Mouse (Mus musculus): ENCODE measurements around the gene Kcnj11. TPM values are rescaled to one million over a fixed set of nuclear protein-coding genes. Genes with fewer than 3 reads are reported as not detected.

Gene Kcnj11
- polyA plus RNA-seq, 1 experiment from 2014 or later = 1.4 TPM

DNA sequence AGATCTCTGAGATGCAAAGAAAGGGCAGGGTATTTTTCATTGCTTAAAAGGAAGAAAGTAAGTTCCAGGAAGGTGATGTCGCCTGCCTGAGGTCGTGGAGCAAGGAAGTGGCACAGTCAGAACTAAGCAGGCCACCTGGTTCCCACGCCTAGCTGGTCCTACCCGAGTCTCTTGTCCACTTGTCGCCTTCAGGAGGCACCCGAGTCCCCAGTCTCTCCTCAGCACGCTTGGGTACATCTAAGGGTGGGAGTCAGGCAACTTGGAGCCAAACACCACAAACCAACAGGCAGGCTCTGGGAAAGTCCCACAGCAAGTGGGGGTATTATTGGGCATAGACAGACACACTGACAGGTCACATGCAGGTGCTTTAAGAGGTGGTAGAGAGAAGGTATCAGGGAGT lies 30.2 kb upstream of the Kcnj11 start:
- no peaks in the 10 kb centered on the region for H3K9me3 ChIP-seq (replicated peaks; ENCODE audit: control insufficient read depth, low read length)
- H3K27ac ChIP-seq (ENCODE audit: low read length) = peak overlapping the region; percentile 94
- H3K9ac ChIP-seq (ENCODE audit: low read length) = peak overlapping the region; percentile 49
- no peaks in the 10 kb centered on the region for H3K36me3 ChIP-seq (ENCODE audit: control insufficient read depth, insufficient read depth, low read length)
- WGBS = 60% methylated on average over 7 of the region's 7 CpGs
- H3K4me1 ChIP-seq (ENCODE audit: control insufficient read depth, insufficient read depth, low read length) = peaks cover 24% of the 10 kb centered on the region
- H3K27me3 ChIP-seq (ENCODE audit: control insufficient read depth, insufficient read depth, low read length) = peaks cover 3% of the 10 kb centered on the region
- no peak overlapping the region for H3K4me2 ChIP-seq (ENCODE audit: low read depth, low read length)
- ATAC-seq (ENCODE audit: insufficient read depth, low FRiP score) = peak; percentile 49; the same call in 1 of the 2 replicates
- no peak overlapping the region for H3K4me3 ChIP-seq (replicated peaks; ENCODE audit: low read length)

DNA sequence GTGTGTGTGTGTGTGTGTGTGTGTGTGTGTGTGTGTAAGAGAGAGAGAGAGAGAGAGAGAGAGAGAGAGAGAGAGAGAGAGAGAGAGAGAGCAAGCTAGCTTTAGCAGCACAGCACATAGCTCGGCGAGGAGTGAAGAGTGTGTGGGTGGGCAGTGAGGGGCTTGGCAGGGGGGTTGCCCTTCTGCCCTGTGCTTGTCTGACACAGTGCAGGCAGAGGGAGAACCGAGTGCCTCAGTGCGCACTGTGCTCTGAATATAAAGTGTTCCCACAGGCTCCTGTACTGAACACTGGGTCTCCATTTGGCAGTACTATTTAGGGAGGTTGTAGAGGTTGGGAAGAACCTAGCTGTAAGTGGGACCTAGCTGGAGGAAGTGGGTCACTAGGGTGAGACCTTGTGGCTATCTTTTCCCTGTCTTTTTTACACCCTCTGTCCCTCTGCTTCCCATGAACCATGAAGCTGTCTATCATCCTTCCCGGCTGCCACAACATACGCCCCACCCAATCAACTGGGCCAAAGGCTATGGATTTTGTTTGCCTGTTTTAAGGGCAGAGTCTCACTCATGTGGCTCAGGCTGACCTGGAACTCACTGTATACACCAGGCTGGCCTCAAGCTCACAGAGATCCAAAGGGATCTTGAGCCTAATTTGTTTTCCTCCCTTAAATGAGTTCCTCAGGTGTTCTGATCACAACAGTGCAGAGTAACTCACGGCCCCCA lies 29.1 kb upstream of the Kcnj11 start:
- Histone ChIP-seq H3K36me3 (ENCODE audit: control insufficient read depth, insufficient read depth, low read length) (no peaks in the 10 kb centered on the region), H3K4me3 (replicated peaks; ENCODE audit: low read length) (no peak overlapping the region), H3K4me1 (ENCODE audit: control insufficient read depth, insufficient read depth, low read length) (peaks cover 24% of the 10 kb centered on the region), H3K9me3 (replicated peaks; ENCODE audit: control insufficient read depth, low read length) (no peaks in the 10 kb centered on the region), H3K27me3 (ENCODE audit: control insufficient read depth, insufficient read depth, low read length) (peaks cover 3% of the 10 kb centered on the region), H3K4me2 (ENCODE audit: low read depth, low read length) (no peak overlapping the region), H3K9ac (ENCODE audit: low read length) (no peak overlapping the region), H3K27ac (ENCODE audit: low read length) (peak overlapping the region; percentile 62)
- 41% methylated on average over 7 of the region's 7 CpGs for WGBS
- no peak for ATAC-seq (ENCODE audit: insufficient read depth, low FRiP score)

DNA sequence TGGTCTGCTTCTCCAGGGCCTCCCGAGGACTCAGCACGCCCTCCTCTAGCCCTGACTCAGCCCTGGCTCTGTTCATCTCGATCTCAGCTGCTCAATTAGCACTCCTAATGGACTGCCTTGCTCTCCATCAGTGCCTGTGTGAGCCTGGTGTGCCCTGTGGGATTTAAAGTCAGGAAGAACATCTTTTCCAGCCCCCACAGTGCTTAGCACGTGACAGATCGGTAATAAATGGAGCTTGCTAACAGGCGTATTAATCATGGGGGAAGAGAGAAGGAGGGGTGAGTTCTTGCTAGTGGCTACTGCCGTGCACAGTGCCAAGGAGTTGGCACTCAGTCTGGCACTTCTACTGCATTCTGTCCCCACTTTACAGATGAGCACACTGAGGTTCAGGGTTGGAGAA lies 27.6 kb upstream of the Kcnj11 start:
- Histone ChIP-seq H3K4me1 (ENCODE audit: control insufficient read depth, insufficient read depth, low read length) (peaks cover 21% of the 10 kb centered on the region), H3K27ac (ENCODE audit: low read length) (peak overlapping the region; percentile 32), H3K4me2 (ENCODE audit: low read depth, low read length) (no peak overlapping the region), H3K36me3 (ENCODE audit: control insufficient read depth, insufficient read depth, low read length) (no peaks in the 10 kb centered on the region), H3K9ac (ENCODE audit: low read length) (peak overlapping the region; percentile 23; the same call in 1 of the 2 replicates), H3K9me3 (replicated peaks; ENCODE audit: control insufficient read depth, low read length) (no peaks in the 10 kb centered on the region), H3K27me3 (ENCODE audit: control insufficient read depth, insufficient read depth, low read length) (no peaks in the 10 kb centered on the region), H3K4me3 (replicated peaks; ENCODE audit: low read length) (no peak overlapping the region)
- 17% methylated on average over 7 of the region's 7 CpGs for WGBS
- ATAC-seq (ENCODE audit: insufficient read depth, low FRiP score) = no peak

DNA sequence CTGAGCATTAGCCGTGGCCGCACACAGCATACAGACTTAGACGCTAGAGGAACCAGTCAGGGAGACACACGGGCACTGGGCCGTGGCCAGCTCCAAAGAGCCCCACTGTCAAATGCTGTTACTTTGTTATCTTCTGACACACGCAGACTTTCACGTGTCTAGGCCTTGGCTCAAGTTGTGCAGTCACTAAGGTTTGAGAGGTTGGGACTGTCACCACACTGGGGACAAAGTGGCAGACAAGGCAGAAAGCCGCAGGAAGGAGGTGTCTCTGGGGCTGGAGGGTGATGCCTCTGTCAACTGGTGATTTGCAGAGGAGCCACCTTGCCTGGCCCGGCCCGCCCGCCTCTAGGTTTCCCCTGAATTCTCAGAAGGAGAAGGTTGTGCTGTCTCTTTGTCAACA lies 24.8 kb upstream of the Kcnj11 start:
- 72% methylated on average over 11 of the region's 11 CpGs for WGBS
- Histone ChIP-seq H3K4me2 (ENCODE audit: low read depth, low read length) (no peak overlapping the region), H3K4me1 (ENCODE audit: control insufficient read depth, insufficient read depth, low read length) (peaks cover 11% of the 10 kb centered on the region; the same call in 1 of the 2 replicates), H3K9me3 (replicated peaks; ENCODE audit: control insufficient read depth, low read length) (no peaks in the 10 kb centered on the region), H3K4me3 (replicated peaks; ENCODE audit: low read length) (no peak overlapping the region), H3K9ac (ENCODE audit: low read length) (no peak overlapping the region), H3K27ac (ENCODE audit: low read length) (no peak overlapping the region), H3K27me3 (ENCODE audit: control insufficient read depth, insufficient read depth, low read length) (no peaks in the 10 kb centered on the region), H3K36me3 (ENCODE audit: control insufficient read depth, insufficient read depth, low read length) (no peaks in the 10 kb centered on the region)
- ATAC-seq (ENCODE audit: insufficient read depth, low FRiP score) = no peak

DNA sequence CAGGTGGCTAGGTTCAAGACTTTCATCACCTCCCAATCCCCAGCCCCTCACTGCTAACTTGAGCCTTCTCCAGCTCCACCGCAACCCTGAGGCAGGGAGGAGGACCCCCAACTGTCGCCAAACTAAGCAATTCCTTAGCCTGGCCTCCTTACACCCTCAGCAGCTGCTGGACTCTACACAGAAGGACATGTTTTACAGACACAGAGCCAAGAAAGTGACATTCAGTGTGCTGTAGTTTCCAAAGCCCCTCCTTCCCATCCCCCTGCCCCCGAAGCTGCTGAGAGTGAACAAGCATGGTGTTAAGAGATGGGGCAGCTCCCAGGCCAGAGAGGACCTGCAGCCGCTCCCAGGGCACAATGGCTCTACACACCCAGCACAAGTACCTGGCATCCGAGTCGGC lies 23.9 kb upstream of the Kcnj11 start:
- Histone ChIP-seq H3K9ac (ENCODE audit: low read length) (no peak overlapping the region), H3K27ac (ENCODE audit: low read length) (no peak overlapping the region), H3K4me2 (ENCODE audit: low read depth, low read length) (no peak overlapping the region), H3K4me3 (replicated peaks; ENCODE audit: low read length) (no peak overlapping the region), H3K9me3 (replicated peaks; ENCODE audit: control insufficient read depth, low read length) (no peaks in the 10 kb centered on the region), H3K27me3 (ENCODE audit: control insufficient read depth, insufficient read depth, low read length) (no peaks in the 10 kb centered on the region), H3K4me1 (ENCODE audit: control insufficient read depth, insufficient read depth, low read length) (peaks cover 7% of the 10 kb centered on the region; the same call in 1 of the 2 replicates), H3K36me3 (ENCODE audit: control insufficient read depth, insufficient read depth, low read length) (no peaks in the 10 kb centered on the region)
- 69% methylated on average over 6 of the region's 6 CpGs for WGBS
- no peak for ATAC-seq (ENCODE audit: insufficient read depth, low FRiP score)

DNA sequence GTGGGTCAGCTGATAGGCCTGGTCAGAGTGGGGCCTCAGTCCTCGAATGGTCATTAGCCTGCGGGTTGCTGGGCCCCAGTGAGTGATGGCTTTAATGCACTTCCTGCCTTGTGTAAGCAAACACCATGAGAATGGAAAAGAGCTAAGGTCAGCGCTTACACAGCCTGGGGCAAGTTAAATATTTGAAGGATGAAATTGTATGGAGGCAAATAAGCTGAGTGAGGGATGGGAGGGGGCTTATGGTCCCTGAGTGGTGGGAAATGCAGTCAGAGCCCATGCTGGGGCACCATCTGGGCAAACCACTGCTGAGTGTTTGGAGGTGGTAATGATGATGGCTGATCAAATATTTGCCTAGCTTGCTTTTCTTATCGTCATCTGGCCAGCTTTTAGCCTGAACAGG lies 22.4 kb upstream of the Kcnj11 start:
- Histone ChIP-seq H3K27ac (ENCODE audit: low read length) (peak overlapping the region; percentile 62; the same call in 1 of the 2 replicates), H3K27me3 (ENCODE audit: control insufficient read depth, insufficient read depth, low read length) (no peaks in the 10 kb centered on the region), H3K4me2 (ENCODE audit: low read depth, low read length) (no peak overlapping the region), H3K9me3 (replicated peaks; ENCODE audit: control insufficient read depth, low read length) (no peaks in the 10 kb centered on the region), H3K4me1 (ENCODE audit: control insufficient read depth, insufficient read depth, low read length) (peaks cover 3% of the 10 kb centered on the region; the same call in 1 of the 2 replicates), H3K9ac (ENCODE audit: low read length) (no peak overlapping the region), H3K4me3 (replicated peaks; ENCODE audit: low read length) (no peak overlapping the region), H3K36me3 (ENCODE audit: control insufficient read depth, insufficient read depth, low read length) (no peaks in the 10 kb centered on the region)
- ATAC-seq (ENCODE audit: insufficient read depth, low FRiP score) = peak; percentile 86
- WGBS = 18% methylated on average over 4 of the region's 4 CpGs

DNA sequence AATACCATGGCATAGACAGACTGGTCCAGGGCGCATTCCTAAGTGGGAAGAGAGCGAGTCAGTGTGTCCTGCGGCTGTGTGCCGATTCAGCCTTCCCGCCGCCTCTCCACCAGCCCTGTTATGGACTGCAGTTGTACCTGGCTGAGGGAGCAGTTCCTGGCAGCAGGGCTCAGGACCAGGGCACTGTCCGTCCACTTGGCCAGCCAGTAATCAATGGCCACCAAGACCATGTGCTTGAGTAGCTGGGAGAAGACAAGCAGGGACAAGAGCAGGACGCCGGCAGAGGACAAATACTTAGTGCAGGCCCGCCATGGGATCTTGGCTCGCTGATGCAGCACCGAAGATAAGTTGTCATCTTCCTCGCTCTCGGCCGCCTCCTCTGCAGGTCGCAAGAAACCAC lies 16.5 kb upstream of the Kcnj11 start:
- Histone ChIP-seq H3K4me1 (ENCODE audit: control insufficient read depth, insufficient read depth, low read length) (no peaks in the 10 kb centered on the region), H3K27ac (ENCODE audit: low read length) (no peak overlapping the region), H3K4me3 (replicated peaks; ENCODE audit: low read length) (no peak overlapping the region), H3K9ac (ENCODE audit: low read length) (no peak overlapping the region), H3K4me2 (ENCODE audit: low read depth, low read length) (no peak overlapping the region), H3K27me3 (ENCODE audit: control insufficient read depth, insufficient read depth, low read length) (no peaks in the 10 kb centered on the region), H3K9me3 (replicated peaks; ENCODE audit: control insufficient read depth, low read length) (no peaks in the 10 kb centered on the region), H3K36me3 (ENCODE audit: control insufficient read depth, insufficient read depth, low read length) (no peaks in the 10 kb centered on the region)
- WGBS = 93% methylated on average over 16 of the region's 16 CpGs
- ATAC-seq (ENCODE audit: insufficient read depth, low FRiP score) = no peak

DNA sequence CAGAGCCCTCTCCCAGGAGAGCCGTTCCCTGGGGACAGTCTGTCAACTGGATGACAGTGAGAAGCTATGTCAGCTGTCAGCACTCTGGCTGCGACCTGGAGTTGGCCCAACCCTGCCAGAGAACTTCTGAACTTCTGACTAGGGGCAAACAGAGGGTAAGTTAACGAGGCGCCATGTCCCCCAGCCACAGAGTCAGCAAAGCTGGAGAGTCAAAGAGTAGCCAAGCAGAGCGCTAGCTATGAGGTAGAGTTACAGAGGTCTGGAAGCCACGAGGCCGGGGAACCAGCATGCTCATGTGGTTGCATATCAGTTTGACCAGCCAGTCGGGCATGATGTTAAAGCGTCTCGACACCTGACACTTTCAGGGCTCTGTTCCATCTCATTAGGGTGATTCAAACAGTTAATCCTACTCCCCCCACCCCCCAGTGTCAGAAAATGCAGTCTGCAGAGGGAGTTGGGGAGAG lies 15.6 kb upstream of the Kcnj11 start:
- H3K4me1 ChIP-seq (ENCODE audit: control insufficient read depth, insufficient read depth, low read length) = no peaks in the 10 kb centered on the region
- H3K9ac ChIP-seq (ENCODE audit: low read length) = no peak overlapping the region
- H3K27me3 ChIP-seq (ENCODE audit: control insufficient read depth, insufficient read depth, low read length) = no peaks in the 10 kb centered on the region
- no peak overlapping the region for H3K4me3 ChIP-seq (replicated peaks; ENCODE audit: low read length)
- no peaks in the 10 kb centered on the region for H3K9me3 ChIP-seq (replicated peaks; ENCODE audit: control insufficient read depth, low read length)
- no peak overlapping the region for H3K4me2 ChIP-seq (ENCODE audit: low read depth, low read length)
- no peak for ATAC-seq (ENCODE audit: insufficient read depth, low FRiP score)
- H3K27ac ChIP-seq (ENCODE audit: low read length) = no peak overlapping the region
- 52% methylated on average over 10 of the region's 10 CpGs for WGBS
- no peaks in the 10 kb centered on the region for H3K36me3 ChIP-seq (ENCODE audit: control insufficient read depth, insufficient read depth, low read length)

DNA sequence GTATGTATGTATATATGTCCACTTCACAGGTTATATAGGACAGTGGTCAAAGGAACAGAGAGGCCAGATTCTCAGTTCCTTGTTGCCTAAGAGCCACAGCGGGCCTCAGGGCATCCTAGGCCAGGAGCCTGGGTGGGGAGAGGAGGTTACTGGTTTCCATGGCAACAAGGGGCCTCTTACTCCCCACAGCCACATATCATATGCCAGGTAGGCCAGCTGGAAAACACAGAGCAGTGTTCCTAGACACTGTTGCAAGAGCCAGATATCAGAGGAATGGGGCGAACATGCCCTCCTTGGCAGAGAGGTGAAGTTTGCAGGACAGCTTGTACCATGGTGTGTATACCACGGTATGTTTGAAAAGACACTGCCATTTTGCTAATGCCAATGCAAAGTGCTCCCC lies 12.9 kb upstream of the Kcnj11 start:
- no peak overlapping the region for H3K4me3 ChIP-seq (replicated peaks; ENCODE audit: low read length)
- WGBS = 51% methylated on average over 3 of the region's 3 CpGs
- no peak for ATAC-seq (ENCODE audit: insufficient read depth, low FRiP score)
- no peaks in the 10 kb centered on the region for H3K36me3 ChIP-seq (ENCODE audit: control insufficient read depth, insufficient read depth, low read length)
- H3K9ac ChIP-seq (ENCODE audit: low read length) = no peak overlapping the region
- H3K4me2 ChIP-seq (ENCODE audit: low read depth, low read length) = no peak overlapping the region
- no peak overlapping the region for H3K27ac ChIP-seq (ENCODE audit: low read length)
- H3K27me3 ChIP-seq (ENCODE audit: control insufficient read depth, insufficient read depth, low read length) = no peaks in the 10 kb centered on the region
- H3K4me1 ChIP-seq (ENCODE audit: control insufficient read depth, insufficient read depth, low read length) = no peaks in the 10 kb centered on the region
- H3K9me3 ChIP-seq (replicated peaks; ENCODE audit: control insufficient read depth, low read length) = no peaks in the 10 kb centered on the region
